Mouse (Mus musculus): ENCODE measurements around the gene Mpo. TPM values are rescaled to one million over a fixed set of nuclear protein-coding genes. Genes with fewer than 3 reads are reported as not detected.
A peak's percentile ranks its signal among the peaks of the same experiment; 100 is the strongest.

Gene Mpo
- polyA plus RNA-seq, 1 experiment from 2014 or later = 0.12 TPM

DNA sequence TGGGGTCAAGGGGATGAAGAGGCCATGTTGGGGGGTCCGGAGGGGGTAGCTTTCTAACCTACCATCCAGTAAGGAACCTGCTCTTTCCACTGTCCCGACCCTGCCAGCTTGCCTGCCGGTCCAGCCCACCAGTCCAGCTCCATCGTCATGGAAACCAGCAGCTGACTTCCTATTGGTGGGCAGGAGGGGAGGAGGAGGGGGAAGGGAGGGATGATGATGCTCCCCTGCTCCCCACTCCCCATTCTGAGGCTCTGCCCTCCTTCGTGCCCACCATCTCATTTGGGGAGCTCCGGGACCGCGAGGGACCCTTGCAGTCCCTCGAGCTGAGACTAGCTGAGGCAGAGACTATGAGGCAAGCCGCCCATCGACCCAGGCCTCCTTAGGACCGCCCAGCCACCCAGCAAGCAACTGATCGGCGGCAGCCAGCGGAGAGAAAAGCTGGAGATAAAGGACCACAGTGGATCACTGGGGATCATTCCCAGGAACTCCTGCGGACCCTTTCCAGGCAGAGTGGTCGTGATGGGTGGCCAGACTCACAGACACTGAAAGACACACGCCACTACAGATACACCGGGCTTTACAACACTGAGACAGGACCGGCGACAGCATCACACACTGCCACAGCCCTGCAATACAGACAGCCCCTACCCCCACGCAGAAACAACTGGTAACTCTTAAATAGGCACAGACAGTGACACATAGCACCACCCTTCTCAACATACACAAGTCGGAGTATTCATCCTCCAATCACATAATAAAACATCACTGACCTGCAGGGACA lies 32.9 kb upstream of the Mpo start, which contains the start of gene Tspoap1:
Gene Tspoap1 (plus strand): TSS at position 241 of the 781 bp plus-strand sequence.
- Histone ChIP-seq H3K4me1 (replicated peaks; ENCODE audit: insufficient read depth, low read length) (peaks cover 12% of the 10 kb centered on the region; the same call in 1 of the 2 replicates), H3K27me3 (ENCODE audit: insufficient read depth, low read length) (peaks cover 41% of the 10 kb centered on the region), H3K36me3 (ENCODE audit: insufficient read depth, low read length) (no peaks in the 10 kb centered on the region), H3K4me3 (replicated peaks; ENCODE audit: low read depth, low read length) (no peak within 1 kb of the TSS), H3K9me3 (replicated peaks; ENCODE audit: low read length) (no peaks in the 10 kb centered on the region), H3K4me2 (ENCODE audit: low read length) (no peak within 1 kb of the TSS), H3K9ac (ENCODE audit: low read depth, low read length) (no peak within 1 kb of the TSS), H3K27ac (no peak within 1 kb of the TSS)
- 10% methylated on average over 23 of the region's 23 CpGs for WGBS
- no peak for TF ChIP-seq CTCF (IDR thresholded peaks at IDR 0.05; ENCODE audit: low read depth)
- no peak for DNase-seq (ENCODE audit: low spot score)
- no peak for ATAC-seq (replicated peaks; ENCODE audit: low FRiP score, low read depth)

DNA sequence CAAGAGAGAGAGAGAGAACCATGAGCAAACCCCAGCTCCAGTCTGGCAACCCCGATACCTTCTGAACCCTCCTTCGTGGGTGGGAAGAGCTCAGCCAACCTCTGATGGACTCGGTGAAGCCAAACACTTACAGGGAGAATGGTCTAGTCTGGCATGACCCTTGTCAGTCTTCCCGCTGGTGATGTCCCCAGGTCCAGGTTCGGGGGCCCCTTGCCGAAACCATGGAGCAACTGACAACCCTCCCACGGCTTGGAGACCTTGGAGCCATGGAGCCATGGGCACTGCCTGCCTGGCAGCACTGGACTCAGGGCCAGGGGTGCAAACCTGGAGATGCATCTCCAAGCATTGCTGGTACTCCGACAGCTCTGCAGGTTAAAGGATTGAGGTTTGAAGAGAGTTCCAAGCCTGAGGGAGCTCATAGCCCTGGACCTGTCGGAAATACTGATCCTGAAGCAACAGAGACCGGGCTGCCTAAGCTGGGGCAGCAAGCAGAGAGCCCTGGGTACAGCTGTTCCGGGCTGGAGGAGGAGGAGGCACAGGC lies 32.1 kb upstream of the Mpo start:
- Histone ChIP-seq H3K9me3 (replicated peaks; ENCODE audit: low read length) (no peaks in the 10 kb centered on the region), H3K4me2 (ENCODE audit: low read length) (no peak overlapping the region), H3K27me3 (ENCODE audit: insufficient read depth, low read length) (peaks cover 41% of the 10 kb centered on the region), H3K4me3 (replicated peaks; ENCODE audit: low read depth, low read length) (no peak overlapping the region), H3K27ac (no peak overlapping the region), H3K4me1 (replicated peaks; ENCODE audit: insufficient read depth, low read length) (peaks cover 12% of the 10 kb centered on the region; the same call in 1 of the 2 replicates), H3K9ac (ENCODE audit: low read depth, low read length) (no peak overlapping the region), H3K36me3 (ENCODE audit: insufficient read depth, low read length) (no peaks in the 10 kb centered on the region)
- WGBS = 70% methylated on average over 11 of the region's 11 CpGs
- DNase-seq (ENCODE audit: low spot score) (no peak), ATAC-seq (replicated peaks; ENCODE audit: low FRiP score, low read depth) (no peak)
- no peak for TF ChIP-seq CTCF (IDR thresholded peaks at IDR 0.05; ENCODE audit: low read depth)

DNA sequence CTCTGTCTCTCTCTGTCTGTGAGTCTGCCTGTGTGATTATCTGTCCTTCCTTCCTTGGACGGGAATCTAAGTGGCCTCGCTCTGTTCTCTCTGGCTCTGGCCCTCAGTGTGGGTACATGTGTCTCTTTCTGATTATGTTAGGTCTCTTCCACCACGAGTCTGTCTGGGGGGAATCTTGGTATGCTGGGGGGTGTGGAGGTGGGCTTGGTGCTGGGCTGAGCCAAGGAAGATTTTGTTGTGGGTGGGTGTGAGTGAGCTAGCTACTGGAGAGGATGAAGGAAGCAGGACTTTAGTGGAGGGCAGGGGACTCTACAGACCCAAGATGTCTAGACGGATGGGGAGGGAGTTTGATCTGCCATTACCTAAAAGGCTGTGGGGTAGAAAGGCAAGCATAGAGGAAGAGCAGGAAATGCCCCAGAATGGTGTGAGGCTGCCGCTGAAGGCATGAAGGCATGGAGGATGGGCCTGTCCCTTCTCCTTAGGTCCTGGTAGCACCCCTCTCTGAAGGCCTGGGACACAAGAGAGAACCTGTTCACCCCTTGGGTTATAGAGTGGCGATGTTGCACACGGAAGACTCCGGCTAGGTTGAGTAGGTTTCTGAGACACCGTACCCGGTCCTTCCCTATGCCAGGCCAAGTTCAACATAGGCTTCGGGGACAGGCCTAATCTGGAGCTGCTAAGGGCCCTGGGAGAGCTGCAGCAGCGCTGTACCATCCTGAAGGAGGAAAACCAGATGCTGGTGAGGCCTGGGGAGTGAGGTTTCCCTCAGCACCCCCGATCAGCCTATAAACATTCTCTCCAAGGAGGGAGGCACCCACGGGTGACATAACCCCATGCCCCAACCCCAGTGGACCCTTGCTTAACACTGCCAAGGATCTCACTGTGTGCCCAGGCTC lies 31.3 kb upstream of the Mpo start:
- Histone ChIP-seq H3K4me3 (replicated peaks; ENCODE audit: low read depth, low read length) (no peak overlapping the region), H3K27ac (no peak overlapping the region), H3K36me3 (ENCODE audit: insufficient read depth, low read length) (no peaks in the 10 kb centered on the region), H3K9me3 (replicated peaks; ENCODE audit: low read length) (no peaks in the 10 kb centered on the region), H3K4me2 (ENCODE audit: low read length) (no peak overlapping the region), H3K9ac (ENCODE audit: low read depth, low read length) (no peak overlapping the region), H3K27me3 (ENCODE audit: insufficient read depth, low read length) (peaks cover 47% of the 10 kb centered on the region), H3K4me1 (replicated peaks; ENCODE audit: insufficient read depth, low read length) (peaks cover 12% of the 10 kb centered on the region; the same call in 1 of the 2 replicates)
- no peak for DNase-seq (ENCODE audit: low spot score)
- no peak for ATAC-seq (replicated peaks; ENCODE audit: low FRiP score, low read depth)
- no peak for TF ChIP-seq CTCF (IDR thresholded peaks at IDR 0.05; ENCODE audit: low read depth)
- WGBS = 82% methylated on average over 14 of the region's 14 CpGs

DNA sequence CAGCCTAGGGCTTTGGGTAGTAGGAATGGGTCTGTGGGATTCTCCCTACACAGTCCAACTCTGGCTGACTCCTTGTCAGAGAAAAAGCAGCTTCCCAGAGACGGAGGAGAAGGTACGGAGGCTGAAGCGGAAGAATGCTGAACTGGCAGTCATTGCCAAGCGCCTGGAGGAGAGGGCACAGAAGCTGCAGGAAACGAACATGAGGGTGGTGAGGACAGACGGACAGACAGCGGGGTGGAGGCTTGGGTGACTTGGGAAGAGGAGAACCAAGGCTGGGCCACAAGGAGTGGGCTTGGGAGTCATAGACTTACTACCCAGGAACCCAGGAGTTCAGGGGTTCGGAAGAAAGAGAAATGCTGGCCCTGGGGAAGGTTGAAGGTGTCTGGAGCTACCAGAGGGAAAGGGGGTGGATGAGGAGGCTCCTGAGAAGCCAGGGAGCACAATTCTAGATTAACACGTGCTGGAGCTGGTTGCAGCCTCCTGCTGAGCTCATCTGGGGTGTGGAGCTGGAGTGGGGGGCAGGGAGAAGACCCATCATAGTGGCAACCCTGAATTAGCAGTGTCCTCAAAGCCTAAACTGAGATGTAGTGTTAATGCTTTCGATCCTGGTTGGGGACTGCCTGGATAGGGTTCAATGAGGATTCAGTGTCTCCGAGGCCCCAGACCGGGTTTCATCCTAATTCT lies 30.5 kb upstream of the Mpo start:
- Histone ChIP-seq H3K4me1 (replicated peaks; ENCODE audit: insufficient read depth, low read length) (peaks cover 12% of the 10 kb centered on the region; the same call in 1 of the 2 replicates), H3K9me3 (replicated peaks; ENCODE audit: low read length) (no peaks in the 10 kb centered on the region), H3K27me3 (ENCODE audit: insufficient read depth, low read length) (peaks cover 47% of the 10 kb centered on the region), H3K9ac (ENCODE audit: low read depth, low read length) (no peak overlapping the region), H3K27ac (no peak overlapping the region), H3K4me2 (ENCODE audit: low read length) (0 out of 2 replicates have a peak overlapping the region, but pooled peaks have one; percentile 67), H3K4me3 (replicated peaks; ENCODE audit: low read depth, low read length) (no peak overlapping the region), H3K36me3 (ENCODE audit: insufficient read depth, low read length) (no peaks in the 10 kb centered on the region)
- no peak for TF ChIP-seq CTCF (IDR thresholded peaks at IDR 0.05; ENCODE audit: low read depth)
- WGBS = 53% methylated on average over 12 of the region's 12 CpGs
- ATAC-seq (replicated peaks; ENCODE audit: low FRiP score, low read depth) (no peak), DNase-seq (ENCODE audit: low spot score) (no peak)

DNA sequence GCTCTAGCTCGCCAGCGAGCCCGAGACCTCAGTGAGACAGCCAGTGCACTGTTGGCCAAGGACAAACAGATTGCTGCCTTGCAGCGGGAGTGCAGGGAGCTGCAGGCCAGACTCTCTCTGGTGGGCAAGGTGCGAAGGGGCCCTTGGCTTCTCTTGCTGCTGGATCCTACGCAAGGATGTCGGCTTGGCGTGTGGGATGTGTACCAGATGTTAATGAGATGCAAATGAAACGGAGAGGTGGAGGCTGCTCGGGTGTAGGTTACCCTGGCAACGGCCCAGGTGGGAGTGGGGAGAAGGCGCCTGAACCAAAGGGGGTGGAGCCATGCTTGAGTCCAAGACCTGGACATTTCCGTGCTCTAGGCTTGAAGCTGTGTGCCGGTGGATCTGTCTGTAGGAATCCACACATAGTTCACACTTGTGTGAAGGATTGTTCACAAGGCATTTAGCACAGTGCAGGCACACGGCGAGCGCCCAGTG lies 29.8 kb upstream of the Mpo start:
- peak; percentile 64 for DNase-seq (ENCODE audit: low spot score)
- H3K27me3 ChIP-seq (ENCODE audit: insufficient read depth, low read length) = peaks cover 47% of the 10 kb centered on the region
- H3K9me3 ChIP-seq (replicated peaks; ENCODE audit: low read length) = no peaks in the 10 kb centered on the region
- no peak overlapping the region for H3K27ac ChIP-seq
- peak overlapping the region; percentile 67 for H3K4me2 ChIP-seq (ENCODE audit: low read length)
- TF ChIP-seq CTCF (IDR thresholded peaks at IDR 0.05; ENCODE audit: low read depth) = no peak
- H3K36me3 ChIP-seq (ENCODE audit: insufficient read depth, low read length) = no peaks in the 10 kb centered on the region
- WGBS = 2% methylated on average over 17 of the region's 17 CpGs
- H3K4me1 ChIP-seq (replicated peaks; ENCODE audit: insufficient read depth, low read length) = peaks cover 12% of the 10 kb centered on the region; the same call in 1 of the 2 replicates
- peak overlapping the region; percentile 33; the same call in 1 of the 2 replicates for H3K9ac ChIP-seq (ENCODE audit: low read depth, low read length)
- H3K4me3 ChIP-seq (replicated peaks; ENCODE audit: low read depth, low read length) = peak overlapping the region; percentile 38
- peak; percentile 37; the same call in 1 of the 2 replicates for ATAC-seq (replicated peaks; ENCODE audit: low FRiP score, low read depth)
